Mouse (Mus musculus) macrophage (primary cell): ENCODE results near the gene Brd3. TPM values are rescaled to one million over a fixed set of nuclear protein-coding genes. Genes with fewer than 3 reads are reported as not detected.

ENCODE experiments used
- H3K27ac ChIP-seq: fragments of 350-480 bp; formaldehyde crosslinking; 2 replicates; pipeline ENCODE4 v1.9.0; 2021
- H3K36me3 ChIP-seq: fragments of 350-480 bp; formaldehyde crosslinking; 2 replicates; pipeline ENCODE4 v1.9.0; 2021; ENCODE audit errors: inconsistent target
- H3K4me3 ChIP-seq: fragments of 350-480 bp; formaldehyde crosslinking; 2 replicates; pipeline ENCODE4 v1.9.0; 2021; ENCODE audit errors: inconsistent target
- H3K79me2 ChIP-seq: fragments of 350-480 bp; formaldehyde crosslinking; 2 replicates; pipeline ENCODE4 v1.9.0; 2021; ENCODE audit errors: inconsistent target
- WGBS: methylation state at CpG from one replicate; pipeline ENCODE4 v1.1.7; 2026; ENCODE audit warnings: inconsistent platforms; ENCODE audit not compliant: missing documents; 5-methylcytosine and 5-hydroxymethylcytosine counted together
- polyA plus RNA-seq: library from polyadenylated mRNA; stranded (reverse); fragments of 250-400 nt; gene quantifications from 3 replicates; pipeline ENCODE4 v1.2.4, GENCODE M21; 2018; ENCODE audit warnings: inconsistent platforms

Brd3 gene
- polyA plus RNA-seq, 1 experiment from 2014 or later: 33.6 TPM

DNA sequence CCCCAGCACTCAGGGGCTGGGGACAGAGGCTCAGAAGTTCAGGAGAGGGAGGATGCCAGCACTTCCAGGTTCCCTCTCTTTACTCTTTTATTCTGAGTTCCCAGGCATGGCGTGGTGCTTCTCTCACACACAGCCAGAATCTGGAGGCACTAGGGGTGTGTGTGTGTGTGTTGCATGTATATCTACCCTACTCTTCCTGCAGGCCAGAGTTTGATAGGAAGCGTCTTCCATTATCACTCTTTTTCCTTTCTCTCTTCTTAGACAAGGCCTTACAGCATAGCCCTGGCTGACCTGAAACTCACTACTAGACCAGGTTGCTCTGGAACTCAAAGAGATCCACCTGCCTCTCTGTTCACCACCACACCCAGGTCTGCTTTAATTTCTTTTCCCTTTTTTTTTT is 16.5 kb downstream of the Brd3 start:
- Histone ChIP-seq H3K4me3 (no peak overlapping the region), H3K79me2 (no peaks in the 10 kb centered on the region), H3K36me3 (no peaks in the 10 kb centered on the region), H3K27ac (no peak overlapping the region)
- 96% methylated on average over 2 of the region's 2 CpGs for whole genome bisulfite sequencing

DNA sequence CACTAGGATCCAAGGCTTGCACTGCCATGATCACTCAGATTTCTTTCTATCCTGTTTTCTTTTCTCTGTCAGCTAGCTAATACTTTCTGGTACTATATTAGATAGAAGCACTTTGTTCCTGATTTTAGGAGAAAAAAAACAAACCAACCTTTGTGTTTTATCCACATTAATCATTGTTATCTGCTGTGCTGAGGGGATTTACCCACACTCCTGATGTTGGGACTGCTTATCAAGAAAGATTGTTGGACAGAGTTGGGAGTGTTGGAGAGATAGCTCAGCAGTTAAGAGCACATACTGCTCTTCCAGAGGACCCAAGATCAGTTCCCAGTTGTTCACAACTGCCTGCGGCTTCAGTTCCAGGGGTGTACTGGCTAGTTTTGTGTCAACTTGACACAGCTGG is 19.1 kb downstream of the Brd3 start:
- H3K4me3 ChIP-seq: no peak overlapping the region
- no peaks in the 10 kb centered on the region for H3K79me2 ChIP-seq
- H3K27ac ChIP-seq: no peak overlapping the region
- H3K36me3 ChIP-seq: no peaks in the 10 kb centered on the region
- WGBS: 89% methylated on average over 1 of the region's 1 CpGs

DNA sequence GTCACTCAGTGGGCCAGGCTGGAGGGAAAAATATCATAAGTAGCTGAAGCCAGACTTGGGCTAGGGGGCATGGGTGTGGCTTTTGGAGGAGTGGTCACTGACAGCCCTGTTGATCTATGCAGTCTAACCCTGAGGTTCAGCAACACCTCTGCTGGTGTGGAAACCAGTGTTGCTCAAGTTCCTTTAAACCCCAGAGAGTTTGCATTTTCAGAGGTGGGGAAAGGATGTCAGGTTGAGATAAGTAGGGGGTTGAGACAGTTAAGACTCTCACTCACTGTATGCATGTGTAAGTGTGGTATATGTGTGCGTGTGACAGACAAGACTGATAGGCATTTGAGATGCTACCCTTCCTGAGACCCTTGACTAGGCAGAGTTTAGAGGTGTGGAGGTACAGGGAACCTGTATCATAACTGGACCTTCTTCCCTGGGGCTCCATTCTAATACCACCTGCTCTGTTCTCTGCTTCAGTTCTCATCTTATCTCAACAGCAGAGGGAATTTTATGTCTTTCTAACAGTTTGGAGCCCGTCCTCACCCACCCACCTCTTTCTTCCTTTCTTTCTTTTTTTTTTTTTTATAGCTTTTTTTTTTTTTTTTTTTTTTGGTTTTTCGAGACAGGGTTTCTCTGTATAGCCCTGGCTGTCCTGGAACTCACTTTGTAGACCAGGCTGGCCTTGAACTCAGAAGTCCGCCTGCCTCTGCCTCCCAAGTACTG is 20.0 kb downstream of the Brd3 start:
- Histone ChIP-seq H3K4me3 (no peak overlapping the region), H3K79me2 (no peaks in the 10 kb centered on the region), H3K27ac (no peak overlapping the region), H3K36me3 (no peaks in the 10 kb centered on the region)
- 27% methylated on average over 1 of the region's 4 CpGs for WGBS

DNA sequence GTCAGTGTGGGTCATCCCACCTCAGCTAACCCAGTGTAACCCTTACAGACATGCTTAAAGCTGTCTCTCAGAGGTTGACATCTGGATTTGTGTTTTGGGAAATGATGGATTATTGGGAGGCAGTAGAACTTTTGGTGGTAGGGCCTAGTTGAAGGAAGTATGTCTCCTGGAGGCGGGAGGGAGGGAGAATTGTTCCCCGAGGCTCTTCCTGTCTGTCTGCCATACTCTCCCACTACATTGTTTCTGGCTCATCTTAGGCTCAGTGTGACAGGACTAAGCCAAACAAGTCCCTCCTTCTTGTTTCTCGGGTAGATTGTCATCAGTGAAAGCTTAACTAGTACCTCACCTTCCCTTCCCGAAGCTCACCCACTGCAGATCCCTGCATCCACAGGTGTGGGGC is 20.7 kb downstream of the Brd3 start:
- no peaks in the 10 kb centered on the region for H3K79me2 ChIP-seq
- H3K4me3 ChIP-seq: no peak overlapping the region
- H3K27ac ChIP-seq: no peak overlapping the region
- H3K36me3 ChIP-seq: no peaks in the 10 kb centered on the region
- 81% methylated on average over 3 of the region's 4 CpGs for WGBS

DNA sequence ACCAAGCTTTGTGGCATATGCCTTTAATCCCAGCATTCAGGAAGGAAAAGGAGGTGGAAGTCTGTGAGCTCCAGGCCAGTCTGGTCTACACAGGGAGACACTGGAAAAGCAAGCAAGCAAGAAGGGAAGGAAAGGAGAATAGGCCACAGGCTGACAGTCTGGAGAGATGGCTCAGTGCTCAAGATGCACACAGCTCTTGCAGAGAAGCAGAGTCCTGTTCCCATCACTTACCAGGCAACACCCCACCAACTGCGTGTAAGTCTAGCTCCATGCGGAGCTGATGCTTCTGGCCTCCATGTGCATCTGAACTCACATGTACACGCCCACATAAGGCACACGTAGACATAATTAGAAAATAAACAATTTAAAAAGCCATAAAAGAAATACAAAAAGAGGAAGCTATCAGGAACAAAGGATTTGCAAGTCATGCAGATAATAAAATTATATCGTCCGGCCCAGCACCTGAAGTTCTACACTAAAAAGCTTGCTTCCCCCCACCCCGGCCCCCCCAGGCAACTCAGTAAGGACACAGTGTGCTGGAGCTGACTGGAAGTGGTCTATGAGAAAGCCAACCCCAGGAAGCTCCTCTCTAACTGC is 25.1 kb downstream of the Brd3 start:
- no peak overlapping the region for H3K4me3 ChIP-seq
- no peak overlapping the region for H3K27ac ChIP-seq
- H3K79me2 ChIP-seq: no peaks in the 10 kb centered on the region
- no peaks in the 10 kb centered on the region for H3K36me3 ChIP-seq
- WGBS: 42% methylated on average over 7 of the region's 7 CpGs

DNA sequence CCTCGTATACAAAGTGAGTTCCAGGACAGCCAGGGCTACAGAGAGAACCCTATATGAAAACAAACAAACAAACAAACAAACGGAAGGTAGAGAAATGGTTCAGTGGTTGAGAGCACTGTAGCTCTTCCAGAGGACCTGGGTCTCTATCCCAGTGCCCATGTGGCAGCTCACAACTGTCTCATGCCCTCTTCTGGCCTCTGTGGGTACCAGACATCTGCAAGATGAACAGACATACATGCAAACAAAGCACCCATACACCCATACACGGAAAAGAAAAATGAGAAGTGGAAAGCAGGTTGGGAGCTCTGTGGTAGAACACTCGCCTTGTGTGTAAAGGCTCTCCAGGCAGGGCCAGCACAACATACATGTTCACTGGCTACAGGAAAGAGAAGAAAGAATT is 27.1 kb downstream of the Brd3 start:
- 57% methylated on average over 4 of the region's 4 CpGs for WGBS
- H3K4me3 ChIP-seq: no peak overlapping the region
- H3K79me2 ChIP-seq: no peaks in the 10 kb centered on the region
- no peak overlapping the region for H3K27ac ChIP-seq
- no peaks in the 10 kb centered on the region for H3K36me3 ChIP-seq

DNA sequence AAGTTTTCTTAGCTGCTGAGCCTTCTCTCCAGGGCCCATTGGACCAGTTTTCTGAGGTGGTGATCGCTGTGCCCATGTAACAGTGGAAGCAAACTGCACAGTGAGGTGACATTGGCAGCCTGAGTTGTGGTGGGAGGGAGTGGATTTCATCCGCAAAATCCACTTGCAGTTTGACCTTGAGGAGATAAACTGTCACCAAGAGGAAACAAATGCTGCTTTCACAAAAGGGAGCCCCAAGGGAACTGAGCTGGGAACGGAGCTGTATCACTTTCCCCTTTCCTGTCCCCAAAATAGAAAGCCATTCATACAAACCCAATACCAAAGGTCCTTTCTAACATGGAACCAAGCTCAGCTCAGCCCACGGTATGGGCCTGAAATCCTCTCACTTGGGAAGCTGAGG is 27.6 kb downstream of the Brd3 start:
- H3K27ac ChIP-seq: no peak overlapping the region
- no peaks in the 10 kb centered on the region for H3K36me3 ChIP-seq
- 59% methylated on average over 4 of the region's 4 CpGs for WGBS
- no peak overlapping the region for H3K4me3 ChIP-seq
- no peaks in the 10 kb centered on the region; the same call in 1 of the 2 replicates for H3K79me2 ChIP-seq

DNA sequence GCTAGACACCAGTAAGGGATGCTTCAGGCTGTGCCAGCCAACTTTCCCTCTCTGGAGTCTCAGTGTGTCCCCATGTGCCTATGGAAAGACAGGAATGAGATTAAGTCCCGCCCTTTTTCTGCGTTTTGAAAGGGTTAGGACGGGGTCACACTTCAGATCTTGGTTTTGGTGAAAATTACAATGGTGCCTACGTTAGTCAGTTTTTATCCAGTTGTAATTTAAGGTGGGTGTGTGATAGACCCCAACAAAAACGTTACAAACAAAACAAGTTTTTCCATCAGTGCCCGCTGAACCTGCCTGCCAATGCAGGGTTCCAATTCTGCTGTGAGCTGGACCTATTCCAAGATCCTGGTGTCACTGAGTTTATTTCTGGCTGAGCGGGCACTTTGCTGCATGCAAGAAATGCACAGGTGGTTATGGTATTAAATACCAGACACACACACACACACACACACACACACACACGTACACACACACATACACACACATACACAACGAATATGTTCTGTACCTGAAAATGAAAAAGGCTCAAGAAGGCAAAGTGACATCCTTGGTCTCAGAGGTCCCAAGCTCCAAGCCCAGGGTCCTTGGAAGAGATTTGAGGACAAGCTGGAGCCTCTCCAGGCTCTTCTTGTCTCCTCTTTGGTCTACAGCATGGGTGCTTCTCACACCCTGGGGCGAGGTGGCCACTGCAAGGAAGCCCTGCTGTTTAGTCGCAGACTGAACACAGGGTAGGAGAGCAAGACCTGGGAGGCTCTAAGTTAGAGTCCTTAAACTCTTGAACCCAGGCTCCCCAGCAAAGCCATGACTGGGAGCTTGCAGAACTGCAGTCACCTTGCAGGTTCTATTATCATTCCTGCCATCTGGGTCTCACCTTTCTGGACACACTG is 30.9 kb downstream of the Brd3 start:
- Histone ChIP-seq H3K36me3 (no peaks in the 10 kb centered on the region), H3K4me3 (peak overlapping the region; percentile 55), H3K27ac (peak overlapping the region; percentile 58), H3K79me2 (peaks cover 33% of the 10 kb centered on the region)
- 26% methylated on average over 11 of the region's 11 CpGs for WGBS

DNA sequence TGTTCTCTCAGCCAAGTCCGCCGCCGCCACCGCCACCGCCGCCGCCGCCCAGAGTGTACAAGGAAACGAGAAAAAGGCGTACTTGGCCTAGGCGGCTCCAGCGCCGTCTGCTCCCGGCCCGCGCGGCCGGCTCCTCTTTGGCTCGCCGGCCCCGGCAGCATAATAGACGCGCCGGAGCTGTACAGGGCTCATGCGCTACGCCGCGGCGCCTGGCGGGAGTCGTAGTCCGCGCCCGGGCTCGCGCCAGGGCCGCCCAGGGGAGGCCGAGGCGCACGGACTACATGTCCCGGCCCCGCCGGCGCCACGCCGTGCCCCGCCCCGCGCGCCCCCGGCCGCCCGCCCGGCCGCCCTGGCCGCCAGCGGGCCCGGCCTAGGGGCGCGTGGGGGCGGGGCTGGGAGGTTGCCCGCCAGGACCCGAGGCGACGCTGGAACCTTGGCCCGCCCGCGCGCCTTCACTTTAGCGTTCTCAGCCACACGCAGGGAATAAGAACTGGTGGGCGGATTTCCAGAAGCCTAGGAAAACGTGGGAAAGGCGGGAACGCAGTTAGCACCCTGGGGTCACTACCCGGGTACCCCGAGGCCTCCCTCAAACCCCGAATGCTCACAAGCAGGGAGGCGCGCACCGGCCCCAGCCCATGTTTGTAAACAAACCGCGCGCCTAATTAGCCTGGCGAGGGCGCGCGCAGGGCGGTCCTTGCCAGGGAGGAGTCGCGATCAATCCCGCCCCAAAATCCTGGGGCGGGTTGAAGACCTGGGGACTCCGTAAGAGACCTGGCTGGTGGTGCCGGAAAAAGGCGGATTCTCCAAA is 31.8 kb downstream of the Brd3 start:
- under 1% methylated on average over 63 of the region's 96 CpGs for WGBS
- Histone ChIP-seq H3K27ac (peak overlapping the region; percentile 58), H3K36me3 (no peaks in the 10 kb centered on the region), H3K4me3 (peak overlapping the region; percentile 55), H3K79me2 (peaks cover 41% of the 10 kb centered on the region)

DNA sequence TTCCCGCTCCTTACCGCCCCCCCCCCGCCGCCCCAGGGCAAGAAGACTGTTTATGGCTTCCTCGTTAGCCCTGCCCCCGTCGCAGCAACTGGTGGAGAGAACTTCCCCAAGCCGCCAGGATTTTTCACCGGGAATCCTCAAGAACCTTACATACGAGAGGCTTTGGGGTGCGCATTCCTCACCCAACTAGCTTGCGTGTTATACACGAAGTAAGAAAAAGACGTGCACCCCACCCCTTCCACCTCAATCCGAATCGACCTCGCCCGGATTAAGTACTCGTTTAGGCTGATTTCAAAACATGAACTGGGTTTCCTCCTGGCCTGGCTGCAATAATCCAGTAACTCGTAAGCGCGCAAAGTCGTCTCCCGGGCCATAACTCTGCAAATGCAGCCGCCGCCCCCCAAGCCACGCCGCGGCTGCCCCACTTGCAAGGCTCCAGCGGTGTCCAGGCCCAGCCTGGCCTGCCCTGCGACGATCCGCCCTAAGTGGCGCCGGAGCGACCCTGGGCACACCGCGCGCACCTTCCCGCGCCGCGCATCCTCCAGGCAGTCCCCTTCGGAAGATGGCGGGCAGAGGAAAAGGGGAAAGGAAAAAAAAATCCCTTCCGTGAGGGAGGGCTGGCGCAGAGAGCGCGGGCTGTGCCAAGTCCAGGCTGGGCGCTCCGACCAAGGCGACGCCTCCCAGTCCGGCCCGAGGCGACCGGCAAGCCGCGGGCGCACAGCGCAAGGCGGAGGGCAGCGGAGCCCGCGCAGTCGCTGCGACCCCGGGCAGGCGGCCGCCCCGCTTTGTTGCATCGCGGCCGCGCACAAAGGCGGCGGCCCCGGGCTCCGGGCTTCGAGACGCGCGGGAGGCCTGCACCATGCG is 32.6 kb downstream of the Brd3 start:
- Histone ChIP-seq H3K4me3 (peak overlapping the region; percentile 63), H3K36me3 (no peaks in the 10 kb centered on the region), H3K27ac (peak overlapping the region; percentile 28), H3K79me2 (peaks cover 50% of the 10 kb centered on the region)
- WGBS: 3% methylated on average over 75 of the region's 84 CpGs

DNA sequence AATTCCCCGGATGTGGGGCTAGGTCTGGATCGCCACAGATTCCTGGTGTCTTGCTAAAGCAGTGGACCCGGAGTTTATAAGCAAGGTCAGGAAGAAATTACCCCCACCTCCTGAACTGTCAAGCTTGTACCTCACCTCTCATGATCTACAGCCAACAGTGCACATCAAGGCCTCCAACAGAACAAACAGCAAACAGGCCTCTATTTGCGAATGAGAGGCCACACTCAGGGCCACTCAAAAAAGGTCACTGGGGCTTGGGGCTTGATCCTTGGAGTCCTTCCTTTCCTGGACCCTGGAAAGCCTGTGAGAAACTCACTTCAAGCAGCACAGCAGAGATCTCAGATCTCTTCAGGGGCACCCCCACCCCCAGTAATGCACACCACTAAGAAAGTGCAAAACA is 33.6 kb downstream of the Brd3 start:
- Histone ChIP-seq H3K79me2 (peaks cover 59% of the 10 kb centered on the region), H3K27ac (0 out of 2 replicates have a peak overlapping the region, but pooled peaks have one; percentile 28), H3K36me3 (no peaks in the 10 kb centered on the region), H3K4me3 (peak overlapping the region; percentile 63)
- 70% methylated on average over 4 of the region's 4 CpGs for whole genome bisulfite sequencing

DNA sequence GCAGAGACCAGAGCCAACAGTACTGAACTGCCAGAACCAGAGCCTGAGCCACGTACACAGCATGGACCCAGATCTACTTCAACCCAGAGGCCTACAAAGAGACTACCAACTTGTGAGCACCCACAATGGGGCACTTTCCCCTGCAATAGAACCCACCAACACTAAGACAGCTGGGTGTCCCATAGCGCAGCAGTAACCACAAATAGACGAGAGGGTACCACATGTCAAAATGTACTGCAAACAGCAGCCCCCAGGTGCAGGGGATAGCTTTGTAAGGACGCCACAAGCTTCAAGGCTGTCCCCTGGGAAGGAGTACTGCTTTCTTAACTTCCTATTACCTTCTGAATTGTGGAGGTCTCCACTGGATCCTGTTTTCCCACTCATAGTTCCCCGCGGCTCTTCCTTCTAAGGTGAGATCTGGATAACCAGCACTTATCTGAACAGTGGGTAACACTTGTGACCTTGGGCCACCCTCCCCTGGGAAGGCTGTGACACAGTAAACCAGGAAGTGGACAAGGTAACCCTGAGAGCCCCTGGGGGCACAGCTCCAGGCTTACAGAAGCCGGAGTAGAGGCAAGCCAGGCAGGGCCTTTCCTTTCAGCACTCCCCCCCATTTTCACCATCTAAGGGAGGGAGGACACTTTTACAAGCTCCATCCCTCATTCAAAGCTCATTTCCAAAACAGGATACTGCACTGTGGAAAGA is 34.2 kb downstream of the Brd3 start:
- no peaks in the 10 kb centered on the region for H3K36me3 ChIP-seq
- no peak overlapping the region for H3K4me3 ChIP-seq
- peaks cover 66% of the 10 kb centered on the region for H3K79me2 ChIP-seq
- whole genome bisulfite sequencing: 78% methylated on average over 7 of the region's 7 CpGs
- no peak overlapping the region for H3K27ac ChIP-seq

DNA sequence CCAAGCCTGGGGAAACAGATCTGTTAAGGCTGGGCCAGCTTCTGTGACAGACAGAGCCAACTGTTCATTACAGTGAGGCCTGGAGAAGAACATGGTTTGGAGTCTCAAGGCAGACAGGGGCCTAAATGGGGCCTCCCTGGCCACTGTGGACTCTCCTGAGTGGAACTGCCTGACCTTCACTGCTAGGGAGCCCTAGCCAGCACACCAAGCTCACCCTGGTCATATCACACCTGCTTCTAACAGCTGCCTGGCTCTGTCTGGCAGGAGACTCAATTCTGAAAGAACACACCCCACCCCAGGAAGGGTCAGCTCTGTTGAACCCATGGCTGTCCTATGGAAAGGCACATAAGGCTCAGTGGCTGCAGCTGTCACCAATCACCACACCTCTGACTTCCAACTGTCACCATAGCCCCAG is 36.3 kb downstream of the Brd3 start:
- peaks cover 86% of the 10 kb centered on the region for H3K79me2 ChIP-seq
- no peak overlapping the region for H3K4me3 ChIP-seq
- no peaks in the 10 kb centered on the region for H3K36me3 ChIP-seq
- no peak overlapping the region for H3K27ac ChIP-seq
